Mouse (Mus musculus) embryo, embryonic 11.5 days (tissue): Measurements from ENCODE around the gene Uhrf1bp1l.

Source experiments
- DNase-seq: peaks from one replicate; pipeline ENCODE4 v3.0.0-alpha.2; 2012; ENCODE audit warnings: low read depth, low spot score

The Uhrf1bp1l gene

GRCm38 (mm10) chr10:89745666-89746020 lies 852 bp downstream of the Uhrf1bp1l start:
- no peak for DNase-seq

- DNase-seq = no peak
Observed at GRCm38 (mm10) chr10:89746581-89746980, 1.8 kb downstream of the Uhrf1bp1l start.

DNA sequence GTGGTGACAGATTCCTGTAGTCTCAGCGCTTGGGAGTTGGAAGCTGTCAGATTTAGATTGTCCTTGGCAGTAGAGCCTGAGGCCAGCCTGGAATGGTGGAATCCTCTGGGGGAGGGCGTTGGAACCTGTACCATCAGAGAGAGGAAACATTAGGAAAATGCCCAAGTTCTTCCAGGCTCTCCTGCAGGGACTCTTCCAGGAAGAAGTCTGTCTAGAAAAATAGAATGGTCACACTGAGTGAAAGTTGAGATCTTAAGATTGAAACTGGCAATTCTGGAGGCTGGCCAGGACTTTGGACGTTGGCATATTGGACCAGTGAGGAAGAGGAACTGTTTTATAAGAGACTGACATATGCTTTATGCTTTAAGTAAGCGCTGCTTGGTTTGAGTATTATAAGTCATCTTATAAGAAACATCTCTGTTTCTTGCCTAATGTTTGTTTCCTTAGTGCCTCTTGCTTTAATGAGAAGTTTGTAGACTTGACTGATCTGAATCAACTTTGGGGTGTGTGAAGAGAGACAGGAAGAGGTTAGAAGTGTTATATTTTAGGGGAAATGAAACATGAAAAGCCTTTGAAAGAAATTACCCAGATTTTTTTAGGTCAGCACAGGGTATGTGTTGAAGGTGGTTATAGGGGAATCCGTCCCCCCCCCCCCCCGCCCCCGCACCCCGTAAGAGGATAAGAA lies 2.6 kb downstream of the Uhrf1bp1l start:
- DNase-seq = no peak

DNA sequence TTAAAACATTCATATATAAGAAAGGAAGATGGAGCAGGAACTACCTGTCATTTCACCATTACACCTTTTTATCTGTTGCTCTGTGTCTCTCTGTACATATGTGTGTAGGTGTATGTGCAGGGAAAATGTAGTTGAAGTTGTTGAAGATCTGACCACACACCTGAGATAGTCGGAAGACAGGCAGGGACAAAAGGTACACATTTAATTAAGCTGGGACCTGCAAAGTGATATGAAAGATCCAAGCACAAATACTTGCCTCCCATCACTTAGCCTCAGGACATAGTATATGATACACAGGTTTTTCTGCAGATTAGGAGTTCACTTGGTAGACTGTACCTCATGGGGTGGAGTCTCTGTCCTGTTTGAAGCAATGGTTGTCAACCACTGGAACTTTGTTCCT lies 3.1 kb downstream of the Uhrf1bp1l start:
- DNase-seq = no peak

GRCm38 (mm10) chr10:89748619-89749018 lies 3.8 kb downstream of the Uhrf1bp1l start:
- no peak for DNase-seq

DNA sequence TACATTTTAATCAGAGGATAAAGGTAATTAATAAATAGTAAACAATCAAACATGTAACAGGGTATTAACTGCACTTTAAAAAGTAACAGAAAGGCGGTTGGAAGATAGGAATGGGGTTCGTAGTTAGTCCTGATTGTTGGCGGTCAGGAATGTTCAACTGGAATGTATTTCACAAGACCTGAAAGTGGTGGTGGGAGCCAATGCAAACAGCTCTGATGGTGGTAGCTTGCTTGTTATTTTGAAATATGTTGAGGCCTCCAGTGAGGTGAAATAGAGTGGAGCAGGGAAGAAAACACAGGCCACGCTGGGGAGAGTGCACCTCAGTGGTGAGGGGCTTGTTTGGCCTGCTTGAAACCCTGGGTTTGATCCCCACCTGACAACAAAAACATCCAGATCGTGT lies 6.3 kb downstream of the Uhrf1bp1l start:
- DNase-seq = no peak

DNA sequence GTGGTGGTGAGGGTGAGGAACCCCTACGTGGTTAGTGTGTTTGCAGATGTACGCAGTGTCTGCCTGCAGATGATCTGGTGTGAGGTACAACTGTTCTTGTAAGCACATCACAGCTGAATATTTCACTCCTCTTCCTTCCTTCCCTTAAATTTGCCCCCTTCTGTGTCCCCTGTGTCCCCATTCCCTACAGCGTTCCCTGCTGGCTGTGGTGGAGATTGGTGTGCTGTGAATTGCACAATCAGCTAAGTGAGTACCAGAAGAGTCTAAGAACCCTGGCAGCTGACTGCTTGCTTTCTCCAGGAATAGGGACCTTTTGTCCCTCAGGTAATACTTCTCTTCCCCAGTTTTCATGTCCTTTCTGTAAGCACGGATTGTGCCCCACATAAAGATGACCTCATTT lies 10.4 kb downstream of the Uhrf1bp1l start:
- no peak for DNase-seq

- DNase-seq = no peak
Observed at GRCm38 (mm10) chr10:89760772-89761171, 16.0 kb downstream of the Uhrf1bp1l start.

DNA sequence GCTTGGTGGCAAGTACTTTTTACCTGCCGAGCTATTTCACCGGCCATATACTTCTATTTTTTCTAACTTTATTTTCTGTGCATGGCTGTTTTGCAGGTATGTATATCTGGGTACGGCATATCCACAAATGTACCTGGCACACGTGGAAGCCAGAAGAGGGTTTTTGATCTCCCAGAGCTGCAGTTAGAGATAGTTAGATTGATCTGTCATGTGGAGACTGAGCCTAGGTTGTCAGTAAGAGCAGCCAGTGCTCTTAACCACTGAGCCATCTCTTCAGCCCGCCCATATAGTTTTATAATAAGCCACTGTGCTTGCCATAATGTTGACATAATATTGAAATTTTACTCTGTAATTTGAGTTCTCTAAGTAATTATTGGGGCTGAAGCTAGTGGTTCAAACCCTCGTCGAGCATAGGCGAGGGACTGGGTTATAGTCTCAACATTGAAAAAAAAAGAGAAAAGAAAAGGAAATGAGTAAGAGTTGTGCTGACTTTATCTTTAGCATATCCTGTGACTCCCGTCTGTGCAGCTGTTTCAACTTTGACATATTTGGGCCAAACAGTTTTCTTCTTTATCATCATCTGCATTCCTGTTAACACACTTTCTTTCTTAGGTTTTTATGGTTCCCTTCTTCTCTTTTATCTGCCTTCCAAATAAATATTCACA lies 19.8 kb downstream of the Uhrf1bp1l start:
- no peak for DNase-seq

GRCm38 (mm10) chr10:89765790-89766714 lies 21.3 kb downstream of the Uhrf1bp1l start:
- DNase-seq = no peak

DNA sequence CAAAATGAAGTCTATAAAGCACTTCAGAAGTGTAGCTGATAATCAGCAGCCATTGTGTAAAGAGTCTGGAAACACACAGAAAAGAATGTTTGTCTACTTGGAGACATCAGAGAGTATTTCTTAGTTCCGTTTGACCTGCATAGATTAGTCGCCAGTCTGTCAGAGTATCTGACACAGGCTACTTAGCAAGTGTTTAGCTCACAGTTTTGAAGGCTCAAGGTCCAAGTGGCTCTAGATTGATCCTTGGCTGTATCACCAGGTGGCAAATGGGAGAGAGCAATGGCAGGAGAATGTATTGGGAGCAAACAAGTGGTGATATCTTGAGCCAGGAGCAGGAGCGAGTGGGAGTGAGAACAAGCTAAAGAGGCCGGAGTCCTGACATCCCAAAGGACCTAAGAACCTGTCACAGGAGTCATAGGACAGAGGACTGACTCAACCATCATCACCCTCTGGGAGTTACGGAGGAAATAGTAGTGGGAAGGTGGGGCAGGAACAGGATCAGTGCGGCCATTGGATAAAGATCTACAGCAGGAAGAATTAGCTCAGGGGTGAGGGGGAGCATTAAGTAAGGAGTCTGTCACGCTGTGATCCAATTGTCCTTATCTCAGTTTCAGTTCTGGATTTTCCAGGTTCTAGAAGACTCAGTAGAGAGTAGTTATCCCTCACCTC lies 23.7 kb downstream of the Uhrf1bp1l start:
- no peak for DNase-seq

DNA sequence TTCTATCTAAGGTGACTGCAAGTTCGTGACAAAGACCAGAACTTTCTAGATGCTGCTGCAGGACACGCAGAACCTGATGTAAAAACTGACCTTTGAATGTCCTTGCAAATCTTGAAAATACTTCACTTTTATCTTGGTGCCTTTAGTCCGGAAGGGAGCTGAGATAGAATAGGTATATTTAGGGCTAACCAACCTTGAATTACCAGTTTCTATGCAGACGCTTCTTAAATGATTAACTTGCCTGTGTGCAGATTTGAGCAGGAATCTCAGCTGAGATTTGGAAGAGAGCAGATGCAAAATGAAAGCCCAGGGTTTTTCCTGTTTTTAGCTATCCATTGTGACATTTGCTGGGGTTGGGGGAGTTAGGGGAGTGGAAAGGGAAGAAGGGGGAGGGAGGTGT lies 24.3 kb downstream of the Uhrf1bp1l start:
- DNase-seq = no peak

DNA sequence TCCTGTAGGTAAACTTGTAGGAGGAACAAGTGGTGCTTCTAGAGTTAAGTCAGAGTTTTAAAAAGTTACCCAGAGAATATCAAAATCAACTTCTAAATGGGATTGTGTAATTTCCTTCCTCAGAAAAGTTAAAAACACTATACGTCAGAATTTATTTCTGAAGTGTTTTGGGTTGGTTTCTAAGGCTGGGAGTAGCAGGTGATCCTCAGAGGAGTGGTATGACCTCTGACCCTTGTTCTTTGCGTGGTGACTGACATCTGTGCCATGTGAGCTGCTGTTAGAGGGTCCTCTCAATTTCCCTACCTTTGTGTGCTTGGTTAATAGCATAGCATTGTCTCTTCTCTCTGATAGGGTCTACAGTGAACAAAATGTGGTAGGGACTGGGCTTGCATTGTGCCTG lies 27.1 kb downstream of the Uhrf1bp1l start:
- no peak for DNase-seq

DNA sequence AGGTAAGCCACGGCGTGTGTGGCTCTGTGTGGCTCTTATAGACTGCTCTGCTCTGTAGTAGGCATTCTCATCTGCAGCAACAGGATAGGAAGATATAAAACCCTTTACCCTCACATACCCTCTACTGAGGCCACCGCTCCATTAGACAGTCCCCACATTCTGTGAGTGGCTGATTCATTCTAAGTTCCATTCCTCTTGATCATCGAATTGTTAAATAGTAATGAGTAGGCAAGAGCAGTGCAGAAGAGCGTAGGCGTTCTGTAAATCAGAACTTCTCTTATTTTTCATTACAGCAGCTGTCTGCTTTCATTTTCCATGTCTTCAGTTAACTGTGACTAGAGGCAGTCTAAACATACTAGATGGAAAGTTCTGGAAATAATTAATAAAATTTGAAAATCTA lies 31.2 kb downstream of the Uhrf1bp1l start:
- DNase-seq = no peak

DNA sequence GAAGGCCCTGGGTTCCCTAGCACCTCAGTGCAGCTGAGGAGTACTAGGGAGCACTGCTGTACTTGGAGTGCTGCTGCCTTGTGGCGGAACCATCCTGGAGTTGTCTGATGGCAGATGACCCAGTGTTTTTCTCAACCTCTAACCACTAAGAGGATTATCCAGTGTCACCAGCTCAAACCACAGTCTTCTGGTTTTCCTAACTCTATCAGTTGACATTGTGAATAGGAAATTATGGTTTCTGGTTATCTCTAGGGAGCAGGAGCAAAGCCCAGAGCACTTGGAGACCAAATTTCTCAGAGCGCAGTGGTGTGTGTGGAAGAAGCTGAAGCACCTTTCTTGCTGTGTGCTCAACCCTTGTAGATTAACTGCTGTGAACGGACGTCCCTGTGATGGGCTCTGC lies 47.1 kb downstream of the Uhrf1bp1l start:
- DNase-seq = no peak

- DNase-seq = no peak
Observed at GRCm38 (mm10) chr10:89794121-89794520, 49.3 kb downstream of the Uhrf1bp1l start.

DNA sequence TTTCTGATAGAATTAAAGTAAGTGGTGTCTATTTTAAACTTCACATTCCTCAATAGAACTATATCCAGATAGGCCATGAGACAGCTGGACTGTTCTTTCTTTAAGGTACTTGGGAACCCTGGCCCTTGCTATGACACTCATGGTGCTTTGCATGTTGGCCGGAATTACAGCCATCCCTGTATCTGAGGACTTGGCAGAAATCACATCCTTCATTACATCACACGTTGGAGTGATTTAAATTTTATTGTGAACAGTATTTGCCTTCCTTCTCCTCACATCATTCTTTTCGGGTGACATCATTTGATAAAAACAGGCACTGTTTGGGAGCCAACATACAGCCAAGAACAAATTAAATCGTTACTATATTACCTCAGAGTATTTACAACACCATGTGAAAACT lies 74.4 kb downstream of the Uhrf1bp1l start:
- DNase-seq = no peak

DNA sequence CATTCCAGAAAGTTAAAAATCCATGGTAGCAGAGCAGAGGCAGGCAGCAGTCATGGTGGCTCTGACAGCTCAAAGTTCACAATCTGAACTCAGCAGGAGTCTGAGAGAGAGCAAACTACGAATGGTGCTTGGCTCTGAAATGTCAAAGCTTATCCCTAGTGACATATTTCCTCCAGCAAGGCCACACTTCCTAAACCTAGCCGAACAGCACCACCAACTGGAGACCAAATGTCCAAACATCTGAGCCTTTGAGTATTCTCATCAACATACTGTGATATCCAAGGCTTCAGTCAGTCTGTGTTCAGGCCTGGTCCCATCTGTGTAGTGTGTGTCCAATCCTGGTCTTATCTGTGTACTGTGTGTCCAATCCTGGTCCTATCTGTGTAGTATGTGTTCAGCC lies 79.1 kb downstream of the Uhrf1bp1l start:
- peak; percentile 7 for DNase-seq

DNA sequence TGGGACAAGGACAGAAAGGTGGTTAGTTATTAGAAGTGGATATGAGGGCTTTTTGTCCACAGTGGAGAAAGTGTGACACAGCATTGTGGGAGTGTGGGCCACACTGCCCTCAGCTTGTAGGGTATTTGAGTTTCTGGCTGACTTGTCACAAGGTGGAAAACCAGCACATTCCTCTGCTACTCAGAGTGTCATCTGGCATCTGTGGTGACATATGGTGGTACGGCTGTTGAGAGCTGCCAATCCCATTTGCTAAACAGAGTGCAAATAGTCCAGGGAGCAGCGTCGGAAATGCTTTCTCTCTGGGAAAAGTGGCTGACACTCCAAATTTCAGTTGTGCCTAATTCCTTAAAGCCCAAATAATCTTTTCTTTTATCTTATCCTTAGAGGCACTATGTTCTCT lies 82.1 kb downstream of the Uhrf1bp1l start:
- DNase-seq = no peak

GRCm38 (mm10) chr10:89832334-89832733 lies 87.5 kb downstream of the Uhrf1bp1l start:
- DNase-seq = no peak

DNA sequence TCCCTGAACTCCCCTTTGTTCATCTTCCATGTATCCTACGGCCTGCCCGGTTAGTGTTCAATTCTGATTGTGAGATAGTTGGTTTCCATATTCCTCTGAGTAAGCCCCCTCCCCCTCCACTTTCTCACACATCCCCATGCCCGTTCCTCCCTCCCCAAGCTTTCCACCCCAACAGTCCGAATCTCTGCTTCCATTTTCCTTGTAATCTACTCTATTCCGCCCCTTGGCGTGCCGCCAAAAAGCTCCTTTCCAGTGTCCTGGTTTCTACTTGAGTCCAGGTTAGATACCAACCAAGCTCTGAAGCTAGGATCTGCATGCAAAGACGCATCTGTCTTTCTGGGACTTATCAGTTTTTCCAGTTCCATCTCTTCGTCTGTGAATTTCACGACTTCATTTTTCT lies 88.4 kb downstream of the Uhrf1bp1l start:
- no peak for DNase-seq

GRCm38 (mm10) chr10:89837476-89837875 lies 92.7 kb downstream of the Uhrf1bp1l start:
- DNase-seq = no peak
